Mouse (Mus musculus): ENCODE data around the gene Amotl1. TPM values are rescaled to one million over a fixed set of nuclear protein-coding genes. Genes with fewer than 3 reads are reported as not detected.
"Not testable (repeated sequence)": the region's sequence is repeated elsewhere in the genome, so short reads cannot be mapped to it uniquely, and the experiment has no call there.

Amotl1 gene
- 13.7 and 15.1 TPM in 2 replicates for polyA plus RNA-seq (2012; rRNA removed)

DNA sequence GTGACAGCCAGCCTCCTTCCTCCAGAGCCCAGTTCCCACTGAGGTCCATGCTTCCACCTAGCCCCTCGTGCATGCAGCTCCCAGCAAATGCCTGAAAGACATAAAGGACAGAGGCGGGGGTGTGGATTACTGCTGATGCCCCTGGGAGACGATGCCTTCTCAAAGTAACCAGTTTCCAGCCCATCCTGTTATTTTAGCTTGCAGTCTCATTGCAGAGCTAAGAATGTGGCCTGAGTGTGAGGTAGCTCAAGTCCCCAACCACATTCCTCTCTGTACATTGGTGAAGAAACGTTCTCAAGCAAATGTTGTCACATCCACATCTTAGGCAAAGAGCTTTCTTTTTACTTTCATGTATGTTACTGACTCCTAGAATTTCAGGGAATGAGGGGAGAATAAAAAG lies at the start of gene Amotl1:
Gene Amotl1, minus strand, starts transcription at position 101 of the 400 bp plus-strand sequence.
- DNase-seq (ENCODE audit: extremely low spot score in 1 of 2, low spot score in 1 of 2), result no peak

DNA sequence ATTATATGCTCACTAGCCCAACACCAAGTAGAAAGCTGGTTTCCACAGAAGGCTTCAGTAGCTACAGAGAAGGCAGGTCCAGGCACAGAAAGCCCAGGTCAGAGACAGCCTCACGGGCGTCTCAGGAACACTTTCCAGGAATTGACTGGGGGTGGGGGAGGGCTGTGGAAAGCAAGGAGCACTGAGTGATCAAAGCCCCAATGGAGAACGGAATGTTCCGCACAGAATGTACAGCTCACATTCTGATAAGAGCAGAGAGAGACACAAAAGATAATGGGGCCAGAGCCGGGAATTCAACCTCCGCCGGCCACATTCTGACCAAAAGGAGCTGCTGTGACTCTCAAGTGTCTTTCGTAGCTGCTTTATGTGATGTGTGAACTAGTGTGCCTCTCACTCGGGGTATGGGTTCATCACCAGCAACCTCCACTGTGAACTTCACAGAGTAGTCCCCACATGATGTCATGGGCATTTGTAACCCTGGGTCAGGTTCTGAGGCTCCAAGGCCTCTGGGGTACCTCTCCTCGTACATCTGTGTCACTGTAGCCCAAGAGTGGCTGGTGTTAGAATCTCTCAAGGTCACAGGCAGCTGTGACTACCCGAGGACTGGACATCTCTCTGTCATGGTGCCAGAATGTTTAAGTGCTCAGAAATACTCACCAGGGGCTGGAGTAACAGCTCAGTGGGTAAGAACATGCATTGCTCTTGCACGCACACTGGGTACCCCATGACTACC lies 44.7 kb upstream of the Amotl1 start:
- DNase-seq (ENCODE audit: extremely low spot score in 1 of 2, low spot score in 1 of 2), result no peak

- no peak for DNase-seq (ENCODE audit: extremely low spot score in 1 of 2, low spot score in 1 of 2)
Observed at GRCm38 (mm10) chr9:14684363-14684762, 39.5 kb upstream of the Amotl1 start.

- no peak for DNase-seq (ENCODE audit: extremely low spot score in 1 of 2, low spot score in 1 of 2)
Observed at GRCm38 (mm10) chr9:14682741-14683140, 37.9 kb upstream of the Amotl1 start.

- DNase-seq (ENCODE audit: extremely low spot score in 1 of 2, low spot score in 1 of 2), result no peak
Observed at GRCm38 (mm10) chr9:14680584-14680983, 35.7 kb upstream of the Amotl1 start.

GRCm38 (mm10) chr9:14675707-14676691 lies 31.1 kb upstream of the Amotl1 start:
- DNase-seq (ENCODE audit: extremely low spot score in 1 of 2, low spot score in 1 of 2), result no peak

DNA sequence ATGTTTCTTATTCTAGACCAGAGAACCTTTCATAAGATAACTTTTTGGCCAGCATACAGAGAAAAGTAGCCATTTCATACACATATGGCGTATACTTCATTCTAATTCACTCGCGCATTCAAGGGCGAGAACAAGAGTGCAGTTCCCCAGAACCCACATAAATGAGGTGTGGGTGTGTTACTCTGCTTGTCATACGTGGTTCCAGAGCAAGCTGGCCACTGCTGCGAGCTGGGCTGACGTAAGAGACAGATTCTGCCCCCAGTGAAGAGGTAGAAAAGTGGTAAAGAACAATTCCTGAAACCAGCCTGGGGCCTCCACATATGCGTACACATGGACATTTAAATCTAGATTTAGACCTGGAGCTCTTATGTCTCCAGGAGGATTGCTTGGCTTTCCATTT lies 29.6 kb upstream of the Amotl1 start:
- peak; percentile 15 to 32 for DNase-seq (ENCODE audit: extremely low spot score in 1 of 2, low spot score in 1 of 2)

DNA sequence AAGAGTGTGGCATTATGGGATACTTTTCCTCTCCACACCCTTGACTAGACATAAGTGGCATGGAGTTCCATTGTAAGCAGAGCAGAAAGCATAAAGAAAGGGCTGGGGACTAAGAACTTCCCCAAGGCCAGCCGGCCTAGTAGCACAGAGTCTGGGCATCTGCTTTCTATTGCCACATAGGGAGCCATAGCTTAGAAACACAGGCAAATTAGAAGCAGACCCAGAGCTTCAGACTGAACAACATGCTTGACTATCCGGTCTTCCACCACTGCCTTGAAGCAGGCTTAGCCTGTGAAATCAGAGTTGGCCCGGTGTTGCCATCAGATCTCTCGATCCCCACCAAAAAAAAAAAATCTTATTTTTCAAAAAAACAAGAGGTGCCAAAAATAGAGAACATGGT lies 28.3 kb upstream of the Amotl1 start:
- DNase-seq (ENCODE audit: extremely low spot score in 1 of 2, low spot score in 1 of 2), result no peak

GRCm38 (mm10) chr9:14671965-14672364 lies 27.1 kb upstream of the Amotl1 start:
- not testable (repeated sequence) for DNase-seq (ENCODE audit: extremely low spot score in 1 of 2, low spot score in 1 of 2)

DNA sequence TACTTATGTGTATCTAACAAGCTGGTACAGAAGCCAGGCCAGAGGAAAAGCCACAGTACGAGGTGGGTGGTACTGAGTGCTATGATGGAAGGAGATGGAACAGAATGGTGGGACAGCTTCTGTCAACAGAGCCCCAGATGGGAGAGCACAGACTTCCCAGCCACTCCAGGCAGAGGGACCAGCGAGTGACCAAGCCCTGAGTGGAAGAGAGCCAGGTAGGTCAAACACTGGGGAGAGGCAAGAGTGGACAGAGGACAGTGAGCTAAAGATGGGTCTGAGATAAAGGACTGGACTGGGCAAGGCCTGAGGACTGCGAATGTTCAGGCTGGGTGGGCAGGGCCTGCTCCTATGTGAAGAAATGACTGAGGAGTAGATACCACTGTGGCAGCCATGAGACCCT lies 23.5 kb upstream of the Amotl1 start:
- DNase-seq (ENCODE audit: extremely low spot score in 1 of 2, low spot score in 1 of 2), result no peak

- no peak for DNase-seq (ENCODE audit: extremely low spot score in 1 of 2, low spot score in 1 of 2)
Observed at GRCm38 (mm10) chr9:14666071-14666470, 21.2 kb upstream of the Amotl1 start.

- no peak for DNase-seq (ENCODE audit: extremely low spot score in 1 of 2, low spot score in 1 of 2)
Observed at GRCm38 (mm10) chr9:14663591-14663990, 18.7 kb upstream of the Amotl1 start.

GRCm38 (mm10) chr9:14662876-14663275 lies 18.0 kb upstream of the Amotl1 start:
- no peak for DNase-seq (ENCODE audit: extremely low spot score in 1 of 2, low spot score in 1 of 2)

- DNase-seq (ENCODE audit: extremely low spot score in 1 of 2, low spot score in 1 of 2), result no peak
Observed at GRCm38 (mm10) chr9:14662138-14662537, 17.3 kb upstream of the Amotl1 start.

DNA sequence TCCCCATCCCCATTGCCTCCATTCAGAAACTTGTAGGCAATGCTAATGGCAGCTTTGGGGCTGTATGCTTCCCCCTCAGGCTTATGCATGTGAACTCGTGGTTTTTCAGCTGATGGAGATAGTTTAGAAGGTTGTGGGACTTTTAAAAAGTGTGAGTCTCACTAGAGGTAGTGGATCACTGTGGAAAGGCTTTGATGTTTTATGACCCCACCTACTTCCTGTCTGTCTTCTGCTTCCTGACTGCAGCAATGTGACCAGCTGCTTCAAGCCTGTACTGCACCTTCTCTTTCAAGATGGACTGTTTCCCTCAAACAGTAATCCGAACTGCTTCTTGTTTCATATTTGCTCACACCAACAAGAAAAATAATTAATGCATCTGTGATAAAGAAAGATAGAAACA lies 13.1 kb upstream of the Amotl1 start:
- DNase-seq (ENCODE audit: extremely low spot score in 1 of 2, low spot score in 1 of 2), result no peak

DNA sequence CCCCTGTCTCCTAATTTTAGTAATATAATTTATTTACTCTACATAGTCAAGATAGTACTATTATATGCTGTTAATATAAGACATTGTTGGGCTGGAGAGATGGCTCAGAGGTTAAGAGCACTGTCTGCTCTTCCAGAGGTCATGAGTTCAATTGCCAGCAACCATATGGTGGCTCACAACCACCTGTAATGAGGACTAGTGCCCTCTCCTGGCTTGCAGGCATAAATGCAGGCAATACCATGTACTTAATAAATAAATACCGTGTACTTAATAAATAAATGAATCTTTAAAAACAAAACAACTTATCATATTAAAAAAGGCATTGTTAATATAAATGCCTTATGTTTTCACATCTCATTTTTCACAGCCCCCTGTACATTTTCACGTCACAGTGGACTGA lies 9.2 kb upstream of the Amotl1 start:
- no peak for DNase-seq (ENCODE audit: extremely low spot score in 1 of 2, low spot score in 1 of 2)

GRCm38 (mm10) chr9:14652761-14653160 lies 7.9 kb upstream of the Amotl1 start:
- no peak for DNase-seq (ENCODE audit: extremely low spot score in 1 of 2, low spot score in 1 of 2)

- no peak for DNase-seq (ENCODE audit: extremely low spot score in 1 of 2, low spot score in 1 of 2)
Observed at GRCm38 (mm10) chr9:14647849-14648248, 3.0 kb upstream of the Amotl1 start.

GRCm38 (mm10) chr9:14646641-14647040 lies 1.8 kb upstream of the Amotl1 start:
- no peak for DNase-seq (ENCODE audit: extremely low spot score in 1 of 2, low spot score in 1 of 2)

DNA sequence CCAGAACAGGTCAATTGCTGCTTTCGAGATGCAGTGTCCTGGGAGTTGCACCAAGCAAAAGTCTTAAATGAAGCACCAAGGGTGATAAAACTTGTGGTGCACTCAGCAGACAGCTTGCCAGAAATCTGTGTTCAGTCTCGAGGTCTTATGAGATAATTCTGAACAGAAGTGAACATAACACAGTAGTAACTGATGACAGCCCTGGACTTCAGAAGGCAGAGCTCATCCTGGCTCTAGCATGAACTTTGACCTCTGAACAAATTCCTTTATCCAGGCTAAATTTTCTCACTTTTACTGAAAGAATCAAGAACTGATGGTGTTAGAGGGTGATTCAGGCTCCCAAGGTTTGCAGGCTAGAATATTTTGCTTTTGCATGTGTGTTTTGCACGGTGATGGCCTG lies 1.2 kb upstream of the Amotl1 start:
- no peak for DNase-seq (ENCODE audit: extremely low spot score in 1 of 2, low spot score in 1 of 2)

DNA sequence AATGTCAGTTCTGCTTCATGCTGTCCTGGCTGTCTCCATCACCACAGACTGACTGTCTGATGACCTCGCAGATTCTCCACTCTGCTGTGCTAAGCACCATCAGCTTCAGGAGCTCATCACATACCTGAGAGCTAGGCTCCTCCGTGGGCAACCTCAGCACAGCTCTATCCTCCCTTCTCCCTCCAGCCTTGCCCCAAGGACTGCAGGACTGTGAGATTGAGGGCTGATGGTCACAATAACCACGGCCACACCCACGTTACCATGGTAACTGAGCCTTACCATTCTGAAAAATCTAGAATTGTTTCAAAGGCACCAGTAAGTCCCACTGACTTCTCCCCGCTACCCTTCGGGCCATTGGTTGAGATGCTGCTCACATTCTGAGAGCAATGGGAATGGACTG lies 1.5 kb downstream of the Amotl1 start:
- DNase-seq (ENCODE audit: extremely low spot score in 1 of 2, low spot score in 1 of 2), result no peak

All from frontal cortex, adult 2 months (tissue).